Mouse (Mus musculus): Measurements from ENCODE around the gene Mpv17l2. TPM values are rescaled to one million over a fixed set of nuclear protein-coding genes. Genes with fewer than 3 reads are reported as not detected.
A peak's percentile ranks its signal among the peaks of the same experiment; 100 is the strongest.

Gene Mpv17l2
- polyA plus RNA-seq, 1 experiment, result 199 TPM

- no peak for TF ChIP-seq GATA1 (IDR thresholded peaks at IDR 0.05; ENCODE audit: low read length)
Measured at GRCm38 (mm10) chr8:70764676-70765075, 3.9 kb upstream of the Mpv17l2 start.

GRCm38 (mm10) chr8:70764026-70764425 lies 3.3 kb upstream of the Mpv17l2 start:
- TF ChIP-seq GATA1 (IDR thresholded peaks at IDR 0.05; ENCODE audit: low read length), result peak; percentile 58

GRCm38 (mm10) chr8:70763354-70763753 lies 2.6 kb upstream of the Mpv17l2 start:
- no peak for TF ChIP-seq GATA1 (IDR thresholded peaks at IDR 0.05; ENCODE audit: low read length)

- TF ChIP-seq GATA1 (IDR thresholded peaks at IDR 0.05; ENCODE audit: low read length), result no peak
Measured at GRCm38 (mm10) chr8:70762118-70762517, 1.4 kb upstream of the Mpv17l2 start.

GRCm38 (mm10) chr8:70760350-70760749 lies 396 bp downstream of the Mpv17l2 start:
- TF ChIP-seq GATA1 (IDR thresholded peaks at IDR 0.05; ENCODE audit: low read length), result no peak

GRCm38 (mm10) chr8:70758616-70759561 lies 1.9 kb downstream of the Mpv17l2 start:
- no peak for TF ChIP-seq GATA1 (IDR thresholded peaks at IDR 0.05; ENCODE audit: low read length)

- no peak for TF ChIP-seq GATA1 (IDR thresholded peaks at IDR 0.05; ENCODE audit: low read length)
Measured at GRCm38 (mm10) chr8:70758308-70758615, 2.5 kb downstream of the Mpv17l2 start.

GRCm38 (mm10) chr8:70757523-70758307 lies 3.0 kb downstream of the Mpv17l2 start:
- TF ChIP-seq GATA1 (IDR thresholded peaks at IDR 0.05; ENCODE audit: low read length), result no peak

- no peak for TF ChIP-seq GATA1 (IDR thresholded peaks at IDR 0.05; ENCODE audit: low read length)
Measured at GRCm38 (mm10) chr8:70756476-70757040, 4.2 kb downstream of the Mpv17l2 start.

GRCm38 (mm10) chr8:70755661-70756475 lies 4.9 kb downstream of the Mpv17l2 start:
- TF ChIP-seq GATA1 (IDR thresholded peaks at IDR 0.05; ENCODE audit: low read length), result no peak

- TF ChIP-seq GATA1 (IDR thresholded peaks at IDR 0.05; ENCODE audit: low read length), result no peak
Measured at GRCm38 (mm10) chr8:70754871-70755660, 5.7 kb downstream of the Mpv17l2 start.

- TF ChIP-seq GATA1 (IDR thresholded peaks at IDR 0.05; ENCODE audit: low read length), result no peak
Measured at GRCm38 (mm10) chr8:70754043-70754870, 6.5 kb downstream of the Mpv17l2 start, which contains the start of gene Rab3a. Gene Rab3a (plus strand): TSS chr8:70754679.

- no peak for TF ChIP-seq GATA1 (IDR thresholded peaks at IDR 0.05; ENCODE audit: low read length)
Measured at GRCm38 (mm10) chr8:70753151-70753550, 7.6 kb downstream of the Mpv17l2 start.

Data from G1E-ER4 (cell line).